Mouse (Mus musculus) brain, embryonic 14.5 days (tissue): Measurements from ENCODE around the gene Cdh11. TPM values are rescaled to one million over a fixed set of nuclear protein-coding genes. Genes with fewer than 3 reads are reported as not detected.
A peak's percentile ranks its signal among the peaks of the same experiment; 100 is the strongest.
"Not testable (repeated sequence)": the region's sequence is repeated elsewhere in the genome, so short reads cannot be mapped to it uniquely, and the experiment has no call there.

Experiments
- DNase-seq: peaks from one replicate; pipeline ENCODE4 v3.0.0-alpha.2; 2011; ENCODE audit warnings: low read depth
- CTCF ChIP-seq: fragments of 200-500 bp; IDR thresholded peaks from 2 replicates; pipeline ENCODE4 v1.5.1; 2012; ENCODE audit warnings: inconsistent platforms, mild to moderate bottlenecking, moderate library complexity, borderline replicate concordance; ENCODE audit not compliant: insufficient read depth, insufficient read length; ENCODE audit errors: extremely low read depth
- POLR2A ChIP-seq: fragments of 200-500 bp; IDR thresholded peaks from 2 replicates; pipeline ENCODE4 v1.6.1; 2012; ENCODE audit warnings: mild to moderate bottlenecking, inconsistent platforms, borderline replicate concordance; ENCODE audit not compliant: poor library complexity, insufficient read depth, insufficient read length, severe bottlenecking; ENCODE audit errors: extremely low read depth
- polyA plus RNA-seq: library from polyadenylated mRNA; depleted of rRNA; stranded (reverse); fragments of >200 nt; gene quantifications from 2 replicates; pipeline ENCODE4 v1.2.3, GENCODE M21; 2012

Cdh11 gene
- polyA plus RNA-seq, 1 experiment: 54.7 TPM

GRCm38 (mm10) chr8:102700245-102700644, 85.2 kb downstream of the Cdh11 start:
- no peak for DNase-seq
- TF ChIP-seq CTCF (no peak), POLR2A (no peak)

- TF ChIP-seq CTCF (no peak), POLR2A (no peak)
- DNase-seq: peak; percentile 90
Measured at GRCm38 (mm10) chr8:102698232-102698837, 87.1 kb downstream of the Cdh11 start.

DNA sequence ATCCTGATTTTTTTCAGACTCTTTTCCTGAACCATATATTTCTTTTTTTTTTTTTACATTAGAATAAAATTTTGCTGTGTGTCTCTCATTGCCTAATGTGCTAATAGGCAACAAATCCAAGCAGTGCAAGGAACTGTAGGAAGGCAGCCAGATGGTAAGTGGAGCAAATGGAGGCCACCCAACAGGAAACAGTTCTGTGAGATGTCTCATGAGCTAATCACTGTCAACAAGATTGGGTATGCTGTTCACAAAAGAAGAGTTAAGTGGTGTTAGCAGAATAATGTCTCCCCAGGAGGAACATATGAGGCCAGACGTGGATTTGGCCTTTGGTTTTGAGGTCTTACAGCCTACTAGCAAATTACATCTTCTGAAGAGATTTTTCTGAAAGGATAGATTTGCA, 92.0 kb downstream of the Cdh11 start:
- no peak for TF ChIP-seq POLR2A
- TF ChIP-seq CTCF: no peak
- DNase-seq: peak; percentile 75

- peak; percentile 65 for DNase-seq
Measured at GRCm38 (mm10) chr8:102685491-102685890, 100.0 kb downstream of the Cdh11 start.

GRCm38 (mm10) chr8:102685023-102685422, 100.4 kb downstream of the Cdh11 start:
- TF ChIP-seq POLR2A (no peak), CTCF (no peak)
- peak; percentile 71 for DNase-seq

GRCm38 (mm10) chr8:102677148-102677547, 108.3 kb downstream of the Cdh11 start:
- TF ChIP-seq POLR2A (no peak), CTCF (no peak)
- no peak for DNase-seq

GRCm38 (mm10) chr8:102664561-102664960, 120.9 kb downstream of the Cdh11 start:
- not testable (repeated sequence) for DNase-seq

DNA sequence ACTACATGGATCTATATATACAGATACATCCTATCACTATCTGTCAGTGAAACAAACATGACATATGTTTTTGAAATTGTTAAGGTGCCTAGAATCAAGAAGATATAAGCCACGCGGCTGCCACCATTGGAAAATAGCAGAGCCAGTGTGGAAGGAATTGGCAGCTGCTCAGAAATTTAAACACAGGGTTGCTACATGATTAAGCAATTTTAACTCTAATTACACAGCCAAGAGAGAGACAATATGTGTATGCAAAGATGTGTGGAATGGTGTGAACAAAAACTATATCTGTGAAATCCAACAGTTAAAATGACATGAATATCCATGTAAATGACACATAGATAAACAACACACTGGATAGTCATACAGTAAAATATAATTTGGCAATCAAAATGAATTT, 128.9 kb downstream of the Cdh11 start:
- TF ChIP-seq POLR2A (no peak), CTCF (no peak)
- peak; percentile 88 for DNase-seq

GRCm38 (mm10) chr8:102651964-102652363, 133.5 kb downstream of the Cdh11 start:
- DNase-seq: no peak
- TF ChIP-seq CTCF: no peak
- no peak for TF ChIP-seq POLR2A

- TF ChIP-seq CTCF (no peak), POLR2A (no peak)
- no peak for DNase-seq
Measured at GRCm38 (mm10) chr8:102627151-102627550, 158.3 kb downstream of the Cdh11 start.

- DNase-seq: peak; percentile 40
- TF ChIP-seq POLR2A (no peak), CTCF (no peak)
Measured at GRCm38 (mm10) chr8:102612146-102612545, 173.3 kb downstream of the Cdh11 start.

- TF ChIP-seq CTCF (no peak), POLR2A (no peak)
- peak; percentile 29 for DNase-seq
Measured at GRCm38 (mm10) chr8:102601327-102601726, 184.1 kb downstream of the Cdh11 start.

GRCm38 (mm10) chr8:102596523-102596922, 188.9 kb downstream of the Cdh11 start:
- DNase-seq: no peak
- TF ChIP-seq POLR2A (no peak), CTCF (no peak)

- DNase-seq: no peak
- TF ChIP-seq POLR2A: no peak
- TF ChIP-seq CTCF: no peak
Measured at GRCm38 (mm10) chr8:102593899-102594298, 191.5 kb downstream of the Cdh11 start.
